Mouse (Mus musculus) testis, adult 2 months (tissue): ENCODE measurements around the gene Bhlhe23.

ENCODE experiments used
- CTCF ChIP-seq: fragments of 200-500 bp; IDR thresholded peaks from 2 replicates; pipeline ENCODE4 v1.5.1; 2012; ENCODE audit warnings: low read depth, mild to moderate bottlenecking, inconsistent platforms, low read length, moderate library complexity; ENCODE audit not compliant: control insufficient read depth, insufficient read depth, insufficient replicate concordance
- POLR2A ChIP-seq: fragments of 200-500 bp; IDR thresholded peaks from 2 replicates; pipeline ENCODE4 v1.6.1; 2012; ENCODE audit warnings: low read depth, mild to moderate bottlenecking, inconsistent platforms, low read length, moderate library complexity; ENCODE audit not compliant: control insufficient read depth

DNA sequence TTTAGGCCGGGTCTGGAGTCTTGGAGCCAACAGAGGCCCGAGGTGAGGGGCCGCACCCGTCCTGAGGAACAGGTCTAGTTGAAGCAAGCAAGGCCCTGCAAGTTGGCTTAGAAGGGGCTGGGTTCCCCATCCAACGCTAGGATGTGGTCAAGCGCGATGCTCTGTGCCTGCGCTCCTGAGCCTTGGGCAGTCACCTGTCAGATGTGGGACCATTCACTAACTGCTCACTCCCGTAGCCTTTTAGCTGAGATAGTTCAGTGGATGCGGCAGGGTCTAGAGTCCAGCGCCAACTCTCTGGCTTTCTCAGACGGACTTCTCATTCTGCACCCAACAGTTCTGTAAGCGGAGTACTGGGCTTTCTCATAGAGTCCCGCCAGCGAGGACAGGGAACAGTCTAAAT, 1.1 kb downstream of the Bhlhe23 start:
- TF ChIP-seq CTCF (no peak), POLR2A (no peak)
